Mouse (Mus musculus): ENCODE measurements around the gene Mcam. TPM values are rescaled to one million over a fixed set of nuclear protein-coding genes. Genes with fewer than 3 reads are reported as not detected.

The Mcam gene
- total and polyA plus RNA-seq, 3 experiments, result 0.15 to 0.88 TPM; not detected in 1

- DNase-seq (ENCODE audit: low read depth, low spot score), result no peak
- no peaks in the 10 kb centered on the region for H3K79me2 ChIP-seq (ENCODE audit: control insufficient read depth, insufficient read depth, low read length, poor library complexity)
- H3K4me1 ChIP-seq (ENCODE audit: control insufficient read depth in 1 of 2, insufficient read depth in 2 of 2, low read length in 2 of 2), result peaks cover 0 to 6% of the 10 kb centered on the region in 2 experiments; a peak in 1 of 4 replicates
- TF ChIP-seq ZC3H11A (IDR thresholded peaks at IDR 0.05; ENCODE audit: low read depth, low read length), result no peak
- no peak for TF ChIP-seq GABPA (IDR thresholded peaks at IDR 0.05; ENCODE audit: low read depth, low read length)
- TF ChIP-seq CTCF (IDR thresholded peaks at IDR 0.05 in 2 of 3, conservative IDR thresholded peaks at IDR 0.05 in 1 of 3; ENCODE audit: control insufficient read depth in 1 of 3, insufficient read depth in 1 of 3, low read depth in 2 of 3, low read length in 3 of 3, poor library complexity in 1 of 3, severe bottlenecking in 1 of 3), result no peak
- TF ChIP-seq RCOR1 (IDR thresholded peaks at IDR 0.05; ENCODE audit: low read depth, low read length), result no peak
- no peak for TF ChIP-seq USF2 (IDR thresholded peaks at IDR 0.05; ENCODE audit: borderline replicate concordance in 1 of 2, insufficient read depth in 1 of 2, low read depth in 1 of 2, low read length in 2 of 2)
- no peak for TF ChIP-seq ZKSCAN1 (IDR thresholded peaks at IDR 0.05; ENCODE audit: low read depth, low read length)
- no peak overlapping the region for H3K4me3 ChIP-seq (ENCODE audit: control insufficient read depth in 1 of 2, insufficient read depth in 1 of 2, low read depth in 2 of 2, low read length in 2 of 2)
- H3K9ac ChIP-seq (ENCODE audit: control insufficient read depth, low read depth, low read length, poor library complexity, severe bottlenecking), result no peak overlapping the region
- H3K9me3 ChIP-seq (replicated peaks; ENCODE audit: insufficient read depth, low read length), result no peaks in the 10 kb centered on the region
- peaks cover 16% of the 10 kb centered on the region in 2 experiments for H3K27me3 ChIP-seq (ENCODE audit: control insufficient read depth in 1 of 2, insufficient read depth in 2 of 2, low read length in 2 of 2)
- H3K27ac ChIP-seq (ENCODE audit: control insufficient read depth, low read depth, low read length), result no peak overlapping the region
- H3K36me3 ChIP-seq (ENCODE audit: control insufficient read depth in 1 of 2, insufficient read depth in 2 of 2, low read length in 2 of 2), result peaks cover 0 to 2% of the 10 kb centered on the region in 2 experiments; a peak in 1 of 4 replicates
Observed at GRCm38 (mm10) chr9:44129633-44130032, 4.6 kb upstream of the Mcam start.

GRCm38 (mm10) chr9:44130034-44130433, 4.2 kb upstream of the Mcam start:
- H3K27ac ChIP-seq (ENCODE audit: control insufficient read depth, low read depth, low read length), result no peak overlapping the region
- no peak for DNase-seq (ENCODE audit: low read depth, low spot score)

GRCm38 (mm10) chr9:44130581-44131275, 3.5 kb upstream of the Mcam start:
- no peak for DNase-seq (ENCODE audit: low read depth, low spot score)
- Histone ChIP-seq H3K4me3 (ENCODE audit: control insufficient read depth in 1 of 2, insufficient read depth in 1 of 2, low read depth in 2 of 2, low read length in 2 of 2) (no peak overlapping the region), H3K27me3 (ENCODE audit: control insufficient read depth in 1 of 2, insufficient read depth in 2 of 2, low read length in 2 of 2) (peaks cover 22 to 24% of the 10 kb centered on the region in 2 experiments), H3K36me3 (ENCODE audit: control insufficient read depth in 1 of 2, insufficient read depth in 2 of 2, low read length in 2 of 2) (peaks cover 0 to 2% of the 10 kb centered on the region in 2 experiments; a peak in 1 of 4 replicates), H3K9me3 (replicated peaks; ENCODE audit: insufficient read depth, low read length) (no peaks in the 10 kb centered on the region), H3K4me1 (ENCODE audit: control insufficient read depth in 1 of 2, insufficient read depth in 2 of 2, low read length in 2 of 2) (peaks cover 0 to 10% of the 10 kb centered on the region in 2 experiments; a peak in 3 of 4 replicates), H3K9ac (ENCODE audit: control insufficient read depth, low read depth, low read length, poor library complexity, severe bottlenecking) (no peak overlapping the region), H3K27ac (ENCODE audit: control insufficient read depth, low read depth, low read length) (no peak overlapping the region), H3K79me2 (ENCODE audit: control insufficient read depth, insufficient read depth, low read length, poor library complexity) (no peaks in the 10 kb centered on the region)
- TF ChIP-seq CTCF (IDR thresholded peaks at IDR 0.05 in 2 of 3, conservative IDR thresholded peaks at IDR 0.05 in 1 of 3; ENCODE audit: control insufficient read depth in 1 of 3, insufficient read depth in 1 of 3, low read depth in 2 of 3, low read length in 3 of 3, poor library complexity in 1 of 3, severe bottlenecking in 1 of 3) (no peak), USF1 (IDR thresholded peaks at IDR 0.05; ENCODE audit: low read depth, low read length) (no peak), MYC (IDR thresholded peaks at IDR 0.05; ENCODE audit: low read depth, low read length) (no peak), ETS1 (IDR thresholded peaks at IDR 0.05; ENCODE audit: low read depth, low read length) (no peak), SMC3 (IDR thresholded peaks at IDR 0.05; ENCODE audit: low read depth, low read length) (no peak), MEF2A (IDR thresholded peaks at IDR 0.05; ENCODE audit: extremely low read depth, insufficient replicate concordance, low read depth, low read length, poor library complexity, severe bottlenecking) (no peak), MAFK (IDR thresholded peaks at IDR 0.05; ENCODE audit: borderline replicate concordance, low read depth, low read length) (no peak), MXI1 (IDR thresholded peaks at IDR 0.05; ENCODE audit: low read depth, low read length) (no peak), MYB (IDR thresholded peaks at IDR 0.05; ENCODE audit: low read depth, low read length) (no peak), KAT2A (conservative IDR thresholded peaks at IDR 0.05; ENCODE audit: low read depth, low read length) (no peak), POLR2A (IDR thresholded peaks at IDR 0.05; ENCODE audit: control insufficient read depth in 1 of 2, insufficient read depth in 1 of 2, low read depth in 1 of 2, low read length in 2 of 2, poor library complexity in 1 of 2) (no peak), CHD2 (IDR thresholded peaks at IDR 0.05; ENCODE audit: low read length) (no peak), ZC3H11A (IDR thresholded peaks at IDR 0.05; ENCODE audit: low read depth, low read length) (no peak), MAZ (IDR thresholded peaks at IDR 0.05; ENCODE audit: low read depth, low read length) (no peak), HCFC1 (IDR thresholded peaks at IDR 0.05; ENCODE audit: low read depth, low read length) (no peak), GATA1 (IDR thresholded peaks at IDR 0.05; ENCODE audit: low read depth, low read length) (no peak), MAX (IDR thresholded peaks at IDR 0.05; ENCODE audit: low read length) (no peak), GABPA (IDR thresholded peaks at IDR 0.05; ENCODE audit: low read depth, low read length) (no peak)

More at GRCm38 (mm10) chr9:44130034-44130433, 4.2 kb upstream of the Mcam start:
- Histone ChIP-seq H3K9ac (ENCODE audit: control insufficient read depth, low read depth, low read length, poor library complexity, severe bottlenecking) (no peak overlapping the region), H3K9me3 (replicated peaks; ENCODE audit: insufficient read depth, low read length) (no peaks in the 10 kb centered on the region), H3K4me3 (ENCODE audit: control insufficient read depth in 1 of 2, insufficient read depth in 1 of 2, low read depth in 2 of 2, low read length in 2 of 2) (no peak overlapping the region), H3K36me3 (ENCODE audit: control insufficient read depth in 1 of 2, insufficient read depth in 2 of 2, low read length in 2 of 2) (peaks cover 0 to 2% of the 10 kb centered on the region in 2 experiments; a peak in 1 of 4 replicates), H3K79me2 (ENCODE audit: control insufficient read depth, insufficient read depth, low read length, poor library complexity) (no peaks in the 10 kb centered on the region), H3K27me3 (ENCODE audit: control insufficient read depth in 1 of 2, insufficient read depth in 2 of 2, low read length in 2 of 2) (peaks cover 20% of the 10 kb centered on the region in 2 experiments), H3K4me1 (ENCODE audit: control insufficient read depth in 1 of 2, insufficient read depth in 2 of 2, low read length in 2 of 2) (peaks cover 0 to 6% of the 10 kb centered on the region in 2 experiments; a peak in 1 of 4 replicates)
- no peak for TF ChIP-seq ELF1 (IDR thresholded peaks at IDR 0.05; ENCODE audit: low read depth, low read length)
- no peak for TF ChIP-seq POLR2AphosphoS2 (IDR thresholded peaks at IDR 0.05; ENCODE audit: low read length)
